Mouse (Mus musculus): Measurements from ENCODE around the gene Fam110a. TPM values are rescaled to one million over a fixed set of nuclear protein-coding genes. Genes with fewer than 3 reads are reported as not detected.
A peak's percentile ranks its signal among the peaks of the same experiment; 100 is the strongest.
"Not testable (repeated sequence)": the region's sequence is repeated elsewhere in the genome, so short reads cannot be mapped to it uniquely, and the experiment has no call there.

The Fam110a gene
- polyA plus RNA-seq, 1 experiment, result 9.7 TPM

GRCm38 (mm10) chr2:151998505-151998899, 18.5 kb upstream of the Fam110a start:
- TF ChIP-seq POLR2A (IDR thresholded peaks at IDR 0.05; ENCODE audit: low read depth, low read length) (no peak), CTCF (IDR thresholded peaks at IDR 0.05; ENCODE audit: borderline replicate concordance, insufficient read depth, low read length) (no peak)
- H3K4me3 ChIP-seq (ENCODE audit: insufficient read depth, low read length), result no peak overlapping the region
- H3K27ac ChIP-seq (ENCODE audit: insufficient read depth, low read length), result no peak overlapping the region
- H3K4me1 ChIP-seq (ENCODE audit: control insufficient read depth, insufficient read depth, low read length), result peaks cover 3% of the 10 kb centered on the region; the same call in 1 of the 2 replicates

GRCm38 (mm10) chr2:151997776-151998504, 17.9 kb upstream of the Fam110a start:
- TF ChIP-seq CTCF (IDR thresholded peaks at IDR 0.05; ENCODE audit: borderline replicate concordance, insufficient read depth, low read length), result no peak
- no peak for TF ChIP-seq POLR2A (IDR thresholded peaks at IDR 0.05; ENCODE audit: low read depth, low read length)
- no peak overlapping the region for H3K4me3 ChIP-seq (ENCODE audit: insufficient read depth, low read length)
- H3K27ac ChIP-seq (ENCODE audit: insufficient read depth, low read length), result no peak overlapping the region
- peaks cover 3% of the 10 kb centered on the region; the same call in 1 of the 2 replicates for H3K4me1 ChIP-seq (ENCODE audit: control insufficient read depth, insufficient read depth, low read length)

GRCm38 (mm10) chr2:151997190-151997575, 17.2 kb upstream of the Fam110a start:
- not testable (repeated sequence) for H3K4me3 ChIP-seq (ENCODE audit: insufficient read depth, low read length); H3K27ac ChIP-seq (ENCODE audit: insufficient read depth, low read length); H3K4me1 ChIP-seq (ENCODE audit: control insufficient read depth, insufficient read depth, low read length)

- TF ChIP-seq CTCF (IDR thresholded peaks at IDR 0.05; ENCODE audit: borderline replicate concordance, insufficient read depth, low read length) (peak; percentile 60), POLR2A (IDR thresholded peaks at IDR 0.05; ENCODE audit: low read depth, low read length) (no peak)
- Histone ChIP-seq H3K27ac (ENCODE audit: insufficient read depth, low read length) (no peak within 1 kb of the TSS), H3K4me3 (ENCODE audit: insufficient read depth, low read length) (no peak within 1 kb of the TSS), H3K4me1 (ENCODE audit: control insufficient read depth, insufficient read depth, low read length) (peaks cover 3% of the 10 kb centered on the region; the same call in 1 of the 2 replicates)
These were observed 16.5 kb upstream of the Fam110a start, which contains the start of gene Slc52a3 for GRCm38 (mm10) chr2:151996229-151997189. Slc52a3 (plus strand) TSS chr2:151996511.

GRCm38 (mm10) chr2:151994350-151995122, 14.5 kb upstream of the Fam110a start:
- no peak overlapping the region for H3K4me3 ChIP-seq (ENCODE audit: insufficient read depth, low read length)
- peak; percentile 85 for TF ChIP-seq CTCF (IDR thresholded peaks at IDR 0.05; ENCODE audit: borderline replicate concordance, insufficient read depth, low read length)
- TF ChIP-seq POLR2A (IDR thresholded peaks at IDR 0.05; ENCODE audit: low read depth, low read length), result no peak

GRCm38 (mm10) chr2:151991446-151991845, 11.4 kb upstream of the Fam110a start:
- no peak overlapping the region for H3K4me3 ChIP-seq (ENCODE audit: insufficient read depth, low read length)
- peaks cover 3% of the 10 kb centered on the region; the same call in 1 of the 2 replicates for H3K4me1 ChIP-seq (ENCODE audit: control insufficient read depth, insufficient read depth, low read length)
- H3K27ac ChIP-seq (ENCODE audit: insufficient read depth, low read length), result no peak overlapping the region
- TF ChIP-seq POLR2A (IDR thresholded peaks at IDR 0.05; ENCODE audit: low read depth, low read length), result no peak
- TF ChIP-seq CTCF (IDR thresholded peaks at IDR 0.05; ENCODE audit: borderline replicate concordance, insufficient read depth, low read length), result no peak

More at GRCm38 (mm10) chr2:151994350-151995122, 14.5 kb upstream of the Fam110a start:
- H3K27ac ChIP-seq (ENCODE audit: insufficient read depth, low read length), result no peak overlapping the region
- H3K4me1 ChIP-seq (ENCODE audit: control insufficient read depth, insufficient read depth, low read length), result peaks cover 3% of the 10 kb centered on the region; the same call in 1 of the 2 replicates

GRCm38 (mm10) chr2:151990985-151991394, 11.0 kb upstream of the Fam110a start:
- Histone ChIP-seq H3K4me1 (ENCODE audit: control insufficient read depth, insufficient read depth, low read length) (peaks cover 3% of the 10 kb centered on the region; the same call in 1 of the 2 replicates), H3K27ac (ENCODE audit: insufficient read depth, low read length) (no peak overlapping the region), H3K4me3 (ENCODE audit: insufficient read depth, low read length) (no peak overlapping the region)
- TF ChIP-seq POLR2A (IDR thresholded peaks at IDR 0.05; ENCODE audit: low read depth, low read length) (no peak), CTCF (IDR thresholded peaks at IDR 0.05; ENCODE audit: borderline replicate concordance, insufficient read depth, low read length) (no peak)

GRCm38 (mm10) chr2:151988978-151989377, 9.0 kb upstream of the Fam110a start:
- no peak for TF ChIP-seq CTCF (IDR thresholded peaks at IDR 0.05; ENCODE audit: borderline replicate concordance, insufficient read depth, low read length)
- TF ChIP-seq POLR2A (IDR thresholded peaks at IDR 0.05; ENCODE audit: low read depth, low read length), result no peak
- H3K4me1 ChIP-seq (ENCODE audit: control insufficient read depth, insufficient read depth, low read length), result no peaks in the 10 kb centered on the region
- no peak overlapping the region for H3K4me3 ChIP-seq (ENCODE audit: insufficient read depth, low read length)
- no peak overlapping the region for H3K27ac ChIP-seq (ENCODE audit: insufficient read depth, low read length)

- Histone ChIP-seq H3K4me1 (ENCODE audit: control insufficient read depth, insufficient read depth, low read length) (no peaks in the 10 kb centered on the region), H3K27ac (ENCODE audit: insufficient read depth, low read length) (no peak overlapping the region), H3K4me3 (ENCODE audit: insufficient read depth, low read length) (no peak overlapping the region)
- TF ChIP-seq POLR2A (IDR thresholded peaks at IDR 0.05; ENCODE audit: low read depth, low read length), result no peak
- TF ChIP-seq CTCF (IDR thresholded peaks at IDR 0.05; ENCODE audit: borderline replicate concordance, insufficient read depth, low read length), result no peak
These were observed 6.9 kb upstream of the Fam110a start for GRCm38 (mm10) chr2:151986958-151987357.

Data from embryonic fibroblast, embryonic 13.5 days (primary cell).